Mouse (Mus musculus) midbrain, postnatal 0 days (tissue): ENCODE measurements around the gene Snrpa1. TPM values are rescaled to one million over a fixed set of nuclear protein-coding genes. Genes with fewer than 3 reads are reported as not detected.

Source experiments
- ATAC-seq: fragments of 200-750 bp; cut with Nextera tagmentation; 2 replicates; pipeline ENCODE4 v1.8.0; 2017; ENCODE audit warnings: moderate number of reproducible peaks, mild to moderate bottlenecking, moderate TSS enrichment, moderate library complexity; ENCODE audit not compliant: low FRiP score
- DNase-seq: peaks from one replicate; pipeline ENCODE4 v3.0.0-alpha.2; 2015; ENCODE audit warnings: low spot score
- H3K27ac ChIP-seq: fragments of 300-500 bp; sonication (generic); 2 replicates; pipeline ENCODE4 v1.5.1; 2014; ENCODE audit warnings: low read depth, mild to moderate bottlenecking, low read length, mixed read lengths
- H3K27me3 ChIP-seq: fragments of 300-500 bp; sonication (generic); 2 replicates; pipeline ENCODE4 v1.6.1; 2014; ENCODE audit warnings: low read length, control low read depth, mixed read lengths; ENCODE audit not compliant: insufficient read depth
- H3K36me3 ChIP-seq: fragments of 300-500 bp; sonication (generic); 2 replicates; pipeline ENCODE4 v1.6.1; 2014; ENCODE audit warnings: low read length, control low read depth, mixed read lengths; ENCODE audit not compliant: insufficient read depth
- H3K4me1 ChIP-seq: fragments of 300-500 bp; sonication (generic); 2 replicates; pipeline ENCODE4 v1.6.1; 2014; ENCODE audit warnings: mild to moderate bottlenecking, control low read depth, antibody characterized with exemption, low read length, mixed read lengths; ENCODE audit not compliant: insufficient read depth
- H3K4me2 ChIP-seq: fragments of 300-500 bp; sonication (generic); 2 replicates; pipeline ENCODE4 v1.6.1; 2014; ENCODE audit warnings: low read depth, mild to moderate bottlenecking, low read length, mixed read lengths; ENCODE audit not compliant: poor library complexity, severe bottlenecking
- H3K4me3 ChIP-seq: fragments of 300-500 bp; sonication (generic); 2 replicates; pipeline ENCODE4 v1.5.1; 2014; ENCODE audit warnings: low read depth, mild to moderate bottlenecking, low read length, moderate library complexity
- H3K9ac ChIP-seq: fragments of 300-500 bp; sonication (generic); replicated peaks from 2 replicates; pipeline ENCODE4 v1.6.1; 2014; ENCODE audit warnings: mild to moderate bottlenecking, low read length, moderate library complexity, mixed read lengths; ENCODE audit not compliant: poor library complexity, severe bottlenecking
- H3K9me3 ChIP-seq: fragments of 300-500 bp; sonication (generic); 2 replicates; pipeline ENCODE4 v1.6.1; 2016; ENCODE audit warnings: low read length, control low read depth
- CTCF ChIP-seq: IDR thresholded peaks from 2 replicates; pipeline ENCODE4 v1.5.1; 2016; ENCODE audit warnings: antibody characterized with exemption, mild to moderate bottlenecking
- WGBS: fragments of 180-500 bp; shearing (Covaris S2); extraction: QIAGEN DNeasy Blood & Tissue Kit; methylation state at CpG from one replicate; pipeline ENCODE4 v1.1.7; 2014; 5-methylcytosine and 5-hydroxymethylcytosine counted together
- polyA plus RNA-seq: library from polyadenylated mRNA; unstranded; fragments of >200 nt; fragmentation: Nextera tagmentation; extraction: Ambion mirVana; gene quantifications from 2 replicates; pipeline ENCODE4 v1.2.1, GENCODE M21; 2015
- total RNA-seq: library from RNA; depleted of rRNA; stranded (reverse); fragments of >200 nt; gene quantifications from 2 replicates; pipeline ENCODE4 v1.2.3, GENCODE M21; 2014

Snrpa1 gene
- total and polyA plus RNA-seq, 2 experiments from 2014 or later = 37.0 to 140 TPM

GRCm38 (mm10) chr7:66061057-66061456 is 2.3 kb downstream of the Snrpa1 start:
- WGBS = 3% methylated on average over 14 of the region's 14 CpGs
- no peak for TF ChIP-seq CTCF
- Histone ChIP-seq H3K9ac (peak overlapping the region; percentile 90), H3K27ac (no peak overlapping the region), H3K9me3 (no peaks in the 10 kb centered on the region), H3K4me3 (peak overlapping the region; percentile 94), H3K27me3 (no peaks in the 10 kb centered on the region), H3K4me2 (peak overlapping the region; percentile 84), H3K36me3 (peaks cover 9% of the 10 kb centered on the region), H3K4me1 (no peaks in the 10 kb centered on the region; the same call in 1 of the 2 replicates)
- DNase-seq = no peak
- ATAC-seq = no peak

GRCm38 (mm10) chr7:66076411-66076810 is 17.6 kb downstream of the Snrpa1 start:
- Histone ChIP-seq H3K9me3 (no peaks in the 10 kb centered on the region), H3K27ac (no peak overlapping the region), H3K9ac (no peak overlapping the region), H3K27me3 (no peaks in the 10 kb centered on the region), H3K36me3 (peaks cover 32% of the 10 kb centered on the region), H3K4me2 (no peak overlapping the region), H3K4me1 (peaks cover 7% of the 10 kb centered on the region; the same call in 1 of the 2 replicates), H3K4me3 (no peak overlapping the region)
- ATAC-seq (no peak), DNase-seq (peak; percentile 28)
- TF ChIP-seq CTCF = no peak
- 89% methylated on average over 2 of the region's 2 CpGs for WGBS

- H3K9me3 ChIP-seq = no peaks in the 10 kb centered on the region
- H3K27ac ChIP-seq = peak within 1 kb of the TSS; percentile 77
- H3K4me2 ChIP-seq = peak within 1 kb of the TSS; percentile 76
- DNase-seq = peak; percentile 99
- H3K4me1 ChIP-seq = peaks cover 7% of the 10 kb centered on the region; the same call in 1 of the 2 replicates
- TF ChIP-seq CTCF = no peak
- peak within 1 kb of the TSS; percentile 82 for H3K4me3 ChIP-seq
- WGBS = under 1% methylated on average over 55 of the region's 65 CpGs
- peaks cover 32% of the 10 kb centered on the region for H3K36me3 ChIP-seq
- ATAC-seq = peak; percentile 100
- no peaks in the 10 kb centered on the region for H3K27me3 ChIP-seq
- H3K9ac ChIP-seq = peak within 1 kb of the TSS; percentile 78
These were observed 20.8 kb downstream of the Snrpa1 start, which contains the start of gene Selenos for GRCm38 (mm10) chr7:66079364-66080230. Gene Selenos (plus strand): TSS chr7:66079649.

DNA sequence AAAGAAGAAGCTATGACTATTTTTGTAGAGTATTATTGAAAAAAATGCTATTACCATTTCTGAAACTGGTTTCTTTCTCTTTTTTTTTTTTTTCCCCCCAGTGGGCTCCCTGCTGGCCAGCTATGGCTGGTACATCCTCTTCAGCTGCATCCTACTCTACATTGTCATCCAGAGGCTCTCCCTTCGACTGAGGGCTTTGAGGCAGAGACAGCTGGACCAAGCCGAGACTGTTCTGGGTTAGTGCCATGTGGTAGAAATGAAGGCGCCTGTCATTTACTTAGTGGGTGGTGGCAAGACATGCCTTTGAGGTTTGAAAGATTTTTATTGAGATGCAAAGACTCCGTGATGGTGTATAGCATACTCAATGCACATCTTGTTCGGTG is 21.4 kb downstream of the Snrpa1 start:
- peak; percentile 49 for TF ChIP-seq CTCF
- ATAC-seq (no peak), DNase-seq (peak; percentile 21)
- H3K4me3 ChIP-seq = peak overlapping the region; percentile 82
- 26% methylated on average over 5 of the region's 5 CpGs for WGBS
- H3K36me3 ChIP-seq = peaks cover 27% of the 10 kb centered on the region; the same call in 1 of the 2 replicates
- H3K27me3 ChIP-seq = no peaks in the 10 kb centered on the region
- H3K9ac ChIP-seq = peak overlapping the region; percentile 78; the same call in 1 of the 2 replicates
- H3K9me3 ChIP-seq = no peaks in the 10 kb centered on the region
- H3K4me1 ChIP-seq = peaks cover 7% of the 10 kb centered on the region; the same call in 1 of the 2 replicates
- H3K27ac ChIP-seq = peak overlapping the region; percentile 77
- H3K4me2 ChIP-seq = peak overlapping the region; percentile 76

GRCm38 (mm10) chr7:66083757-66084156 is 25.0 kb downstream of the Snrpa1 start:
- H3K36me3 ChIP-seq = peaks cover 40% of the 10 kb centered on the region

GRCm38 (mm10) chr7:66084546-66084945 is 25.7 kb downstream of the Snrpa1 start:
- Histone ChIP-seq H3K9me3 (no peaks in the 10 kb centered on the region), H3K9ac (no peak overlapping the region), H3K4me3 (no peak overlapping the region), H3K36me3 (peaks cover 46% of the 10 kb centered on the region), H3K4me2 (no peak overlapping the region), H3K27me3 (no peaks in the 10 kb centered on the region), H3K27ac (no peak overlapping the region), H3K4me1 (peaks cover 7% of the 10 kb centered on the region; the same call in 1 of the 2 replicates)
- DNase-seq (no peak), ATAC-seq (no peak)
- 83% methylated on average over 7 of the region's 7 CpGs for WGBS
- TF ChIP-seq CTCF = no peak

More at GRCm38 (mm10) chr7:66083757-66084156, 25.0 kb downstream of the Snrpa1 start:
- Histone ChIP-seq H3K4me2 (no peak overlapping the region), H3K27ac (no peak overlapping the region), H3K4me3 (no peak overlapping the region), H3K9ac (no peak overlapping the region), H3K4me1 (peaks cover 7% of the 10 kb centered on the region; the same call in 1 of the 2 replicates), H3K27me3 (no peaks in the 10 kb centered on the region), H3K9me3 (no peaks in the 10 kb centered on the region)
- ATAC-seq (no peak), DNase-seq (no peak)
- WGBS = 85% methylated on average over 6 of the region's 6 CpGs
- no peak for TF ChIP-seq CTCF
